Mouse (Mus musculus) left cerebral cortex, postnatal 4 days (tissue): ENCODE results near the gene Serinc4. TPM values are rescaled to one million over a fixed set of nuclear protein-coding genes. Genes with fewer than 3 reads are reported as not detected.

ENCODE experiments used
- DNase-seq: peaks from one replicate; pipeline ENCODE4 v3.0.0-alpha.2; 2022
- intact Hi-C: fragments of 180-260 bp; cut with DNase I; formaldehyde crosslinking; loops from one replicate; pipeline ENCODE4 v1.15.1; 2025
- total RNA-seq, 2 experiments: library from RNA; stranded (reverse); gene quantifications; 2 replicates each; pipeline ENCODE4 v1.2.3; 2021

Serinc4 gene
- total RNA-seq, 2 experiments from 2014 or later, result 2.7 to 3.0 TPM

DNA sequence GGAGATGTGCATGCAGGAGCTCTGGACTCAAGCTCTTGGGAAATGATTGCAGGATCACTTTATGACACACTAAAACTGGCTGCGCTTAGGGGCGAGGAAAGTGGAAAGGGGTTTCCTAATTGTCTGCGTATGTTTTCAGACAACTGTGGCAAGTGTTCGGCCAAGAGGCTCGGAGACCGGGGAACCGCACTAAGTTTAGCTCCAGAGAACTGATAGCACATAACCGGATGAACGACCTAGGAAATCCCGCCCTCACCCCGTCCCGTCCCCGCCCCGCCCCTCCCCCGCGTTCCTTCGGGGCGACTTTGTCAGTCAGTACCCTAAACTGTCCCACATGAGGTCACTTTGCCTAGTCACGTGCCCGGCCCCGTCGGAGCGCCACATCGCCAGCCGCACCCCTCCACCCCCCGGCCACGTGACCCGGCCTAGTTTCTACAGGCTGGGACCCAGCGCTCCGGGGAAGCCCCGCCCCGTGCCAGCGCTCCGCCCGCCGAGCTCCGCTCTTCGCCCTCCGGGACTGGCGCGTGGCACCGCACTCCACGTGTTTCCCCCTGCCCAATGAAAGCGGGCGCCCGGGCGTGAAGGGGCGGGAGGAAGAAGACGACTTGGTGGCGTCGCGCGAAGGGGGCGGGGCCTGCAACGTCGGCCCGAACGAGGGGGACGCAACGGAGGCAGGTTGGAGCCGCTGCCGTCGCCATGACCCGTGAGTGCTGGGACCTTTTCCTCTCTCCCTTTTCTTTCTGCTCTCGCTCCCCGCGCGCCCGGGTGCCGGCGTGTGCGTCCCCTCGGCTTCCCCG, 7.6 kb downstream of the Serinc4 start, which contains the start of gene Serf2:
Gene Serf2, plus strand, starts transcription at position 457 of the 797 bp plus-strand sequence.
- intact Hi-C loops, result no loop called here

DNA sequence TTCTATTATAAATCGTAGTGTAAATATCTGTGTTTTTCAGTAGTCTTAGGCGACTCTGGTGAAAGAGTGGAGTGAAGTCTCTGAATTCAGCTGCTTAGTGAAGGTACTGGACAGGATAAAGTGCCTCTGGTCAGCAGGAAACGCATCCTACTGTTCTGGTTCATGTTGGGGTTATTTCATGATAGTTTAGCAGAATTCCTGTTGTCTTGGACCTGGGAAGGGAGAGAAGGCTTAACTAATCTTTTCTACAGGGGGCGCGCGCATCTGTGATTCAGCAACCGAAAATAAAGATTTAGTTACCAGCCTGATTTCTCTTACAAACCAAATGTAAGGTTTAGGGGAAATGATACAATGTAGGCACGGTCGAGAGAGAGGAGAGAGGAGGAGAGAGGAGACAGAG, 8.4 kb downstream of the Serinc4 start:
- intact Hi-C loops, result no loop called here
- peak; percentile 29 for DNase-seq

More for the DNA sequence above, 7.6 kb downstream of the Serinc4 start, which contains the start of gene Serf2:
- DNase-seq, result peak; percentile 99

DNA sequence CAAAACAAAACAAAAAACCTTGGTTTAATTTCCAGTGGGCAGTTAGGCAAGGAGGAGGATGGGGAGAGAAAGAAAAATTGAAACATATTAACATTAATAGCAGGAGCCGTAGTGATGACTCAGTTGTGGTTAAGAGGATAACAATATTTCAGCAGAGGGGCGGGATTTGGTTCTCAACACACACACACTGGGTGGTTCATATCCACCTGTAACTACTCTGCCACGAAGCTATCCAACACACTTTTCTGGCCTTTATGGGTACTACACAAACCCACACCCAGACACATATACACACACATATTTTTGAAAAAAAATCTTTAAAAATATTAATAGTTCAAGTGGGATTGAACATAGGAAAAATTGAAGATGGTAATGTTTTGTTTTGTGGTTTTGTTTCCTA, 9.6 kb downstream of the Serinc4 start:
- DNase-seq, result no peak
- intact Hi-C loops, result no loop called here

DNA sequence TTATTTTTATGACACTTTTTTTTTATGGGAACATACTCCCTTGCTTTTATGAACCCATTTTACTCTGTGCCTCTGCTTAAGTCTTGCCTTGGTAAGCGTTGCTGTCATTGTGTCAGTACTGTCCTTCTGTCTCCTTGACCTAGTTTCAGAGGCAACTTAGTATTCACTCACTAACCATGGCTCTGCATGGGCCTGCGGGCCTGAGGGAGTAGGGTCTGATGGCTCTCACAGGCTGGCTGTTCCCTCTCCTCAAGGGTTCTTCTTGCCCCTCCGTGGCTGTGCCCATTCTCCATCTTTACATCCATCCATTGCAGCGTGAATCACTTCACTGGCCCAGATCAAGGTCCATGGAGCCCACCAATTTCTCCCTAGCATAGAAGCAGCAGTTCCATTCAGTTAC, 10.1 kb downstream of the Serinc4 start:
- intact Hi-C loops, result no loop called here
- no peak for DNase-seq

GRCm38 (mm10) chr2:121445117-121445516, 11.5 kb downstream of the Serinc4 start:
- intact Hi-C loops, result no loop called here
- DNase-seq, result no peak

DNA sequence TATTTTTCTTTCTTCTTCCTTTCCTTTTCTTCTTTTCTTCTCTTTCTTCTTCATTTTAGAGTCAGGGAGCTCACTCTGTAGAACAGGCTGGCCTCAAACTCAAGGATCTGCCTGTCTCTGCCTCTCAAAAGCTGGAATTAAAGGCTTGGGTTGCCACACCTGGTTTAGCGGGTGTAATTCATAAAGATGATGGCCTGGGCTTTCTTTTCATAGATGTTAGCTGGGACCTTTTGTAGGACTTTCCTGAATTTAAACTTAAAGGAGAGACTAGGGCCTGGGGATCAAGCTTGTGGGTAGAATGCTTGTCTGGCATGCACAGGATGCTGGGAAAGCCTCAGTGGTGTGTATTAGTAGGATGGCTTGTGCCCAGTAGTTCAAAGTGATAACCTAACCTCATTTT, 12.4 kb downstream of the Serinc4 start, which contains the start of gene Ell3:
Gene Ell3, minus strand, starts transcription at position 101 of the 400 bp plus-strand sequence.
- no peak for DNase-seq
- intact Hi-C loops, result no loop called here

- no peak for DNase-seq
- intact Hi-C loops, result no loop called here
These were observed 13.6 kb downstream of the Serinc4 start for GRCm38 (mm10) chr2:121443068-121443349.

DNA sequence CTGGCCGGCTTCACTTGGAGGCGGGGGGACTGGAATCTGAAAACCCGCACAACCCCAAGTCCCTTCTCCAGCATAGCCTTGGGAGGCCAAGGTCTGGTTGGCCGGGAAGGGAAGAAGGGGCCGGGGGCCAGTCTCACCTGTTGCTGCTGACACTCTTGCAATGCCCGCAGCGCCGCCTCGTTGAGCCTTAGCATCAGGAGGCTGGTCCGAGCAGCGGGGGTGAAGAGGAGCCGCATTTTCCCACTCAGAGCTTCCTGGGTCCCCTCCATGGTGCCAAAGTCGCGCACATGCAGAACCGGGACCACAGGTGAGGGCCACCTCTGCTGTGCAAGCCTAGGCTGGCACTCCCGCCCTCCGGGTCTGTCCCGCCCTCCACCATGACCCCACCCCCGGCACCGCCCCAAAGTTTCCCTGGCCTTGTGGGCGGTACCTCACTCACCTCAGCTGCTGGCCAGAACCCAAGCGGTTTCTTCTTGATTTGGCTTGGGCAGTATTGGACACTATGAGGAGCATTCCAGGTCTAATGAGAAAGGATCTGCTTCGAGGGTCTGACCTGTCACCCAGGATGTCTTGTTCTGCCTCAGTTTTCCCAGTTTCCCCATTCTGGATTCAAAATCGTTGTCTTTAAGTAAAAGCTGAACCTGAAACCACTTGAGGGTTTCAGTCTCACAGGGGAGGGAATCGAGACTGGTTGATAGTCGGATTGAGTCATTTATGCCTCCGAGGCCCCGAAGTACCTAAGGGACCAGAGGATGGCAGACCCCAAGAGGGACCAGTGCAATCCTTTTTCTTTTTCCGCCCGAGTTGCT, 14.1 kb downstream of the Serinc4 start:
- peak; percentile 18 for DNase-seq
- intact Hi-C loops, result no loop called here

GRCm38 (mm10) chr2:121441800-121442199, 14.8 kb downstream of the Serinc4 start:
- no peak for DNase-seq
- intact Hi-C loops, result no loop called here

DNA sequence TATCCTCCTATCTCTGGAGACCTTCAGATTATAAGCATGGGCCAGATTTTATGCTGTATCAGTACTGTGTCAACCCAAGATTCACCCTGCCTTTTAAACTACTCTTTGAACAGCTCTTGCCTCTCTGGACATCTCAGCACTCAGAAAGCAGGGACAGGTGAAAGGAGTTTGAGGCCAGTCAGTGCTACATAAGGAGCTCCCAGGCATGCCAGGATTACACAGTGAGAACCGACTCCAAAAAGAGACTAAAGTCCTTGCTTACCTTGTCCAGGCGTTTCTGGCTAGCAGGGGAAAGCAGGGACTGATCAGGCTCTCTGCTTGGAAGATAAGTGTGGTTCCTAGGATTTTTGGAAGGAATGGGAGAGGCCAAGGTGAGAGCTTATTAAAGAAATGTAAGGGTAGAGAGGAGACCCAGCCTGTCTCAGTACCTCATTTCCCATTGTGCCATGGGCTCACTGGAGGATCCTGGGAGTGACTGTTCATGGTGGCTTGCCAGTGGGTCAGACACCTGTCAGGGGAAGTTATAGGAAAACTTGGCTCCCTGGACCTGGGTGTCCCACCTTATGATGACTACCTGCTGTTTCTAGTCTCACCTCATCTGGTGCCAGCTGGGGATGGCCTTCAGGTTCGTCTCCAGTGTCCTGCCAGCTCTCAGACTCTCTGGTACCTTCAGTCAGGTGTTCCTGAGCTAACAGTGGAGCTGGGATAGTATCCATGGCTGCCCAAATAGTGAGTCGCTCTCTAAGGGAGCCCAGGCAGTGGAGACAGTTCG, 15.6 kb downstream of the Serinc4 start:
- intact Hi-C loops, result no loop called here
- no peak for DNase-seq

DNA sequence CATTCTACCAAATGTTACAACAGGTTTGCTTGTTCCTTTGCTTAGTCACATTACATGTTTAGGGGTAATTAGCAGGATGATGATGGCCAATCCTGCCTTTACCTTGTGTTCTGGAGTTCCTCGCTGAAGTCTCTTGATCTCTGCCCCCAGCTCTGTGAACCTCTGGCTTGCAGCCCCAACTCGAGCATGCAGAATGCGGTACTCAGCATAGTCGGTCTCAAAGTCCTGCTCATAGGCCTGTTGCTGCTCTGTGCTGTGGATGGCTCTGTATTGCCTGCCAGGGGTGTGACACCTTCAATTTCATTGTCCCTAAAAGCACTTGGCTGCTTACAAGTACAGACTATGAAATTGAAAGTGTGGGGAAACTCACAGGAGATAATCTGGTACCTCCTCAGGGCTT, 16.8 kb downstream of the Serinc4 start:
- intact Hi-C loops, result no loop called here

DNA sequence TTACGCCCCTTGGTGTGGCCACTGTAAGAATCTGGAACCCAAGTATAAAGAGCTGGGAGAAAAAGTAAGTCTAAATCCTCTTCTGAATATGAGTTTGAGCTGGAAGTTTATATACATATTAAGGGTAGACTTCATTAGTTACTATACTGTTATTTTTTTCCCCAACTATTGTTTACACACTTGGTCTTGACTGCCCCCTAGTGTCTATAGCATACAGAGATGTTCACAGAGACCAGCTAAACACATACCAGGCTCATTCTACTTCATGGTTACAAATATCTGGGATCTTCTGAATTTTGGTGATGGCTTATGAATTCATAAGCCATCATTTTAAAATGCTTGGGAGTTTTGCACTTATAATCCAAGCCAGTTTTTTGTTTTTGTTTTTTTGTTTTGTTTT, 21.7 kb downstream of the Serinc4 start:
- intact Hi-C loops, result no loop called here
- DNase-seq, result no peak

More for the DNA sequence above, 16.8 kb downstream of the Serinc4 start:
- no peak for DNase-seq

DNA sequence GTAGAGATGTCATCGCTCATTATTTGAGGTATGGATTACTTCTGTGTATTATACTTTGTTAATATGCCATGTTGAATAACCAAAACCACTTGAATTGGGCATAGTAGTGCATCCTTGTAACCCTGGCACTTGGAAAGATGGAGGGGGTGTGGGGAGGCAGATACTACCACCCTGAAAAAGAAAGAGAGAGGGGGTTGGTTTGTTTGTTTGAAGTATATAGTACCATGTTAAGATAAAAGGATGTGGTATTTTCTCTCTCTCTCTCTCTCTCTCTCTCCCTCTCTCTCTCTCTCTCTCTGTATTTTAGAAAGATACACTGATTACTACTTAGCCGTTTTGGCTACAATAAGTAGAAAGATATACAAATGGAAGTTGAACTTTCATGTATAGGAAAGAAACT, 30.7 kb downstream of the Serinc4 start:
- DNase-seq, result no peak
- intact Hi-C loops, result no loop called here

DNA sequence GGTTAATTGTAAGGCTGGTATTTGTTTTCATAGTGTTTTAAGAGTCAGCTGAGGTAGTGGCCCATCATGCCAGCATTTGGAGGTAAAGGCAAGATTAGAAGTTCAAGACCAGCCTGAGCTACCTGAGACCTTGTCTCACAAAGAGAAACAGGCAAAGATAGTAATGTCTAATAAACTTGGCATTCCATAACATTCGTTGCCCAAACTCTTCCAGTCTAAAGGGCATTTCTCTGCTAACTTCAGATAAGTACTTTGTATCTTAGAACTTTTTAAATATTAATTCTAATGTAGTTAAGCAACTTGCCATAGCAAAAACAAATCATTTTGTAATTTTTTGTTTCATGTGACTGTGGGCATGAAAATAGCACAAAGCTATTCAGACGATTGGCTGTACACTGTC, 33.4 kb downstream of the Serinc4 start:
- intact Hi-C loops, result no loop called here
- DNase-seq, result no peak

- intact Hi-C loops, result no loop called here
These were observed 38.1 kb downstream of the Serinc4 start for GRCm38 (mm10) chr2:121418476-121418875.

DNA sequence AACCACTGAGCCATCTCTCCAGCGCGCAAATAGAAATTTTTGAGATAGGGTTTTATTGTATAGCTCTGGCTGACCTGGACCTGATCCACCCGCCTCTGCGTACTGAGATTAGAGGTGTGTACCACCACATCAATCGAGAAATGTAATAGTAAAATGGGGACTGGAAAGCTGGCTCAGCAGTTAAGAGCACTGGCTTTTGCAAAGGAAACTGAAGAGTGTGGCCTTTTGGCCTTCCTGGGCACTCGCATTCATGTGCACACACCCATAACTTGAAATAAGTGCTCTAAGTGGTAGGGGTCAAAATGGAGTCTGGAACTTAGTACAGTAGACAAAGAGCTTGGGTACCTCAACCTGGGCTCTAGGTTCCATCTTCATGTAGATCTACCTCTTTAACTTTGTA, 40.2 kb downstream of the Serinc4 start:
- no peak for DNase-seq
- intact Hi-C loops, result no loop called here

More at GRCm38 (mm10) chr2:121418476-121418875, 38.1 kb downstream of the Serinc4 start:
- DNase-seq, result no peak

- no peak for DNase-seq
- intact Hi-C loops, result no loop called here
These were observed 41.0 kb downstream of the Serinc4 start for GRCm38 (mm10) chr2:121415591-121415990.

DNA sequence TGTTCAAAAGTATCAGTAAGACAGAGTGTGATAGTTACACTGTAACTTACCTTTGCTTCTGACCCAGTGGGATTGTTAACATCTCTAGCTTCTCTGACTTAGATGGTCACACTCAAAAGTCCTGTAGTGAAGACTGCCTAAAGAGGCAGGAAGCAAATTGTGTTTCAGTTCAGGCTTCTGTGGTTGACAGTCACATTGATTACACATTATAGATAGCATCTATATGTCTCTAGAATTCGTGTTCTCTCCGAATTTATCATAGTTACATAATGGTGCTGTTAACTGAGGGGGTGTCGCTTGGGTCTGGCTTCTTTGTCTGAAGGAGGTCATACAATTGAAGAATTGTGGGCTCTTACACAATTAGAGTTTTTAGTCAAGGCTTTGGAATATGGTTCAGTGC, 41.5 kb downstream of the Serinc4 start:
- no peak for DNase-seq
- intact Hi-C loops, result no loop called here

- intact Hi-C loops, result no loop called here
- no peak for DNase-seq
These were observed 42.4 kb downstream of the Serinc4 start for GRCm38 (mm10) chr2:121414139-121414685.

- peak; percentile 97 for DNase-seq
- intact Hi-C loops, result no loop called here
These were observed 43.1 kb downstream of the Serinc4 start, which contains the start of the genes Pdia3 and Catsper2 for GRCm38 (mm10) chr2:121413387-121414042. Gene Pdia3, plus strand, starts transcription at chr2:121413775. Gene Catsper2, minus strand, starts transcription at chr2:121413792.
